Mouse (Mus musculus) heart, postnatal 0 days (tissue): ENCODE data around the gene Smc6. TPM values are rescaled to one million over a fixed set of nuclear protein-coding genes. Genes with fewer than 3 reads are reported as not detected.
A peak's percentile ranks its signal among the peaks of the same experiment; 100 is the strongest.

Source experiments
- ATAC-seq: fragments of 200-750 bp; cut with Nextera tagmentation; 2 replicates; pipeline ENCODE4 v1.8.0; 2017; ENCODE audit warnings: low read depth, moderate number of reproducible peaks, moderate library complexity; ENCODE audit not compliant: insufficient read depth
- DNase-seq: peaks from one replicate; pipeline ENCODE4 v3.0.0-alpha.2; 2016; ENCODE audit warnings: low spot score
- H3K27ac ChIP-seq: fragments of 300-500 bp; sonication (generic); 2 replicates; pipeline ENCODE4 v1.5.1; 2014; ENCODE audit warnings: low read depth, mild to moderate bottlenecking
- H3K27me3 ChIP-seq: fragments of 300-500 bp; sonication (generic); 2 replicates; pipeline ENCODE4 v1.6.1; 2014; ENCODE audit warnings: low read length, mixed read lengths; ENCODE audit not compliant: control insufficient read depth, insufficient read depth
- H3K36me3 ChIP-seq: fragments of 300-500 bp; sonication (generic); replicated peaks from 2 replicates; pipeline ENCODE4 v1.6.1; 2014; ENCODE audit warnings: low read length, mixed read lengths; ENCODE audit not compliant: control insufficient read depth, insufficient read depth
- H3K4me1 ChIP-seq: fragments of 300-500 bp; sonication (generic); 2 replicates; pipeline ENCODE4 v1.6.1; 2014; ENCODE audit warnings: antibody characterized with exemption; ENCODE audit not compliant: control insufficient read depth, insufficient read depth
- H3K4me2 ChIP-seq: fragments of 300-500 bp; sonication (generic); 2 replicates; pipeline ENCODE4 v1.6.1; 2014; ENCODE audit warnings: low read depth, mild to moderate bottlenecking, low read length, moderate library complexity
- H3K4me3 ChIP-seq: fragments of 300-500 bp; sonication (generic); 2 replicates; pipeline ENCODE4 v1.5.1; 2014; ENCODE audit warnings: low read depth, low read length
- H3K9ac ChIP-seq: fragments of 300-500 bp; sonication (generic); replicated peaks from 2 replicates; pipeline ENCODE4 v1.6.1; 2014; ENCODE audit warnings: low read depth, low read length, mixed read lengths
- H3K9me3 ChIP-seq: fragments of 300-500 bp; sonication (generic); replicated peaks from 2 replicates; pipeline ENCODE4 v1.6.1; 2016; ENCODE audit warnings: low read length; ENCODE audit not compliant: control insufficient read depth
- CTCF ChIP-seq: IDR thresholded peaks from 2 replicates; pipeline ENCODE4 v1.5.1; 2016; ENCODE audit warnings: antibody characterized with exemption, control low read depth, low read depth
- EP300 ChIP-seq: IDR thresholded peaks from 2 replicates; pipeline ENCODE4 v1.6.1; 2016; ENCODE audit warnings: antibody characterized with exemption, low read depth
- WGBS: fragments of 180-500 bp; shearing (Covaris S2); extraction: QIAGEN DNeasy Blood & Tissue Kit; methylation state at CpG from one replicate; pipeline ENCODE4 v1.1.7; 2014; 5-methylcytosine and 5-hydroxymethylcytosine counted together
- polyA plus RNA-seq: library from polyadenylated mRNA; unstranded; fragments of >200 nt; fragmentation: Nextera tagmentation; extraction: Ambion mirVana; gene quantifications from 2 replicates; pipeline ENCODE4 v1.2.1, GENCODE M21; 2015
- total RNA-seq: library from RNA; depleted of rRNA; stranded (reverse); fragments of >200 nt; gene quantifications from 2 replicates; pipeline ENCODE4 v1.2.3, GENCODE M21; 2014; ENCODE audit warnings: low replicate concordance

Smc6 gene
- total and polyA plus RNA-seq, 2 experiments from 2014 or later = 12.3 to 99.8 TPM

DNA sequence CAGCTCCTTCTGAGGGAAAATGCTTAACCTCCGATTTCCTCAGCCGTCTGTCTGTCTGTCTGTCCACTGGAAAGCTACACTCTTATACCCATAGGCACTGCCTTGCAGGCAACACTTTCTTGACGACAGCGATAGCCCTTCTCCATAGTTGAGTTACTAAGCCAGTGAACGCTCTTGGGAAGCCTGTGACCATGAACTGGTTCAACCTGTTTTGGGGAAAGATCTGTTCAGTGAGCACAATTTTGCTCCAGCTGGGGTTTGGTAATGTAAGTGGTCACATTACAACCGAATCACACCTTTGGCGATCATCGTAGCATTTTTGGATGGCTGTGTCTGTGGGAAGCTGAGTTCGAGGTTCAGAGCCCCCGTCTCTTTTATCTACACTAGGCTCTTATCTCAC is 42.6 kb upstream of the Smc6 start:
- H3K9ac ChIP-seq = no peak overlapping the region
- ATAC-seq = no peak
- no peak for DNase-seq
- H3K27me3 ChIP-seq = no peaks in the 10 kb centered on the region
- WGBS = 61% methylated on average over 10 of the region's 10 CpGs
- H3K27ac ChIP-seq = no peak overlapping the region
- peaks cover 28% of the 10 kb centered on the region; the same call in 1 of the 2 replicates for H3K4me1 ChIP-seq
- TF ChIP-seq EP300 (no peak), CTCF (no peak)
- H3K4me2 ChIP-seq = no peak overlapping the region
- H3K36me3 ChIP-seq = no peaks in the 10 kb centered on the region
- no peaks in the 10 kb centered on the region for H3K9me3 ChIP-seq
- no peak overlapping the region for H3K4me3 ChIP-seq

DNA sequence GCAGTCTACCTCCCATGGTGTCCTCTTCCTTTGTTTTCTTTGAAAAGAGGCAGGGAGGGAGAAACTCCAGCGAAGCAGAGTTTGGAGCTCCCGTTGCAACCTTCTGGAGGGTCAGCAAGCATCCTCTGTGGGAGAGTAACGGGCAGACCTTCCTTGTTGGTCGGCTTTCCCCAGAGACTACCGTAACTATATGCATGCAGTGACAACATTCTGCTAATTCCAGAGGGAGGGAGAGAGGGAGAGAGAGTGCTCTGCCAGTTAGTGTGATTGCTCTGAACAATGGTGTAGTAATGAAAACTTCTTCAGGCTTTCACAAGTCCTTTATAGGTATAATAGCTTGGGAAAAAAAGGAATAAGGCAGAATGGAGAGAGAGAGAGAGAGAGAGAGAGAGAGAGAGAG is 41.0 kb upstream of the Smc6 start:
- TF ChIP-seq CTCF (no peak), EP300 (no peak)
- H3K27ac ChIP-seq = no peak overlapping the region
- no peaks in the 10 kb centered on the region for H3K36me3 ChIP-seq
- 5% methylated on average over 5 of the region's 5 CpGs for WGBS
- H3K4me1 ChIP-seq = peaks cover 28% of the 10 kb centered on the region; the same call in 1 of the 2 replicates
- peak overlapping the region; percentile 4; the same call in 1 of the 2 replicates for H3K4me3 ChIP-seq
- 0 out of 2 replicates have a peak, but pooled peaks have one; percentile 47 for ATAC-seq
- peak; percentile 63 for DNase-seq
- no peak overlapping the region for H3K9ac ChIP-seq
- no peaks in the 10 kb centered on the region for H3K9me3 ChIP-seq
- peak overlapping the region; percentile 34 for H3K4me2 ChIP-seq
- no peaks in the 10 kb centered on the region for H3K27me3 ChIP-seq

DNA sequence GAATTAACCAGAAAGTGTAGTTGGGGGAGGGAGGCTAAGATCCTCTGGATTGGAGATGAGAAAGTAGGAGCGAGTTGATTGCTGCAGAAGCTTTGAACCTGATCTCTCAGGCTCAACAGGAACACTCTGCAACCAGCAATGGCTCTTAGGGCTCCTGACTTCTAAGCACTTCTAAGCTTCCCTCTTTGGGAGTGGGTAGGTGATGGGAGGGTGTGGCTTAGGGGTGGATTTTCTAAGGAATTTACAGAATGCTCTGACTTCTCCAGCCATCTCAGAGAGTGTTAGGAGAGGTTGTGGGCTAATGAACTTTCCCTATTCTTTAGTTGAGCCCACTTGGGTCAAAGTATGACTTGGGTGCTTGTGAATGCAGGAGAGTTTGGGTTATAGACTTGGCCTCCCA is 39.6 kb upstream of the Smc6 start:
- H3K4me1 ChIP-seq = peaks cover 28% of the 10 kb centered on the region; the same call in 1 of the 2 replicates
- H3K27ac ChIP-seq = no peak overlapping the region

DNA sequence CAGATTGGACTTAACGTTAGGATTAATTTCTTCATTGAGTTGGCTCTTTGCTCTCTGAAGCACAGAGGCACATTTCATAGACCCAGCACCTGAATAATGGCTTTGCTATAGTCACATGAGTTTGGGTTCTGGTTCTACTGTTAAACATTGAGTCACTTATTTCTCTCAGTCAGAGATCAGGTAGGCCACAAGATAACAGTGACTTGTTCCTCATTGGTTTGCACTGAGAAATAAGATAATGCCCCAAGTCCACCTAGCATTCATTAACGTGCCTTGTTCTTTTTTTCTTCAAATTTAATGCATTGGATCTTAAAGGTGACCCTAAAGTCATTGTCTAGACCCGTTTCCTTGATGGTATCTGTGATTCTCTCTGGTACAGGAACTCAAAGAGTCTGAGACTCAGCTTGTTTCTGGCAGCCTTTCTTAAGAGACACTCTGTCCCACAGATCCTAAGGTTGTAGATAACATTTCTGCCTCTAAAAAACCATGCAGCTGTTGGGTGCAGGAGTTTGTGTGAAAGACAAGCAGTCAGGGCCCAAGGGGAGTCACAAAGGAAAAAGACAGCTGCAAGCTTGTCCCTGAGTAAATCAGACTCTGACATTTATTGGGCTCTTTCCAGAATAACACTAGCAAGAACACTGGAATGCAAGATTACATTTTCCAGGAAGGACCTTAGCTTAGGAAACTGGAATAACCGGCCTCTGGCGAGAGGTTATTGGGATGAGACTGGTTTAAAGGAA is 39.0 kb upstream of the Smc6 start:
- ATAC-seq (peak; percentile 31; the same call in 1 of the 2 replicates), DNase-seq (peak; percentile 57)
- WGBS = 37% methylated on average over 5 of the region's 5 CpGs
- Histone ChIP-seq H3K4me1 (peaks cover 28% of the 10 kb centered on the region; the same call in 1 of the 2 replicates), H3K9ac (no peak overlapping the region), H3K27me3 (no peaks in the 10 kb centered on the region), H3K36me3 (no peaks in the 10 kb centered on the region), H3K9me3 (no peaks in the 10 kb centered on the region), H3K27ac (peak overlapping the region; percentile 41; the same call in 1 of the 2 replicates), H3K4me3 (no peak overlapping the region), H3K4me2 (no peak overlapping the region)
- TF ChIP-seq CTCF (no peak), EP300 (no peak)

More for the DNA sequence above, 39.6 kb upstream of the Smc6 start:
- Histone ChIP-seq H3K4me3 (no peak overlapping the region), H3K9ac (no peak overlapping the region), H3K9me3 (no peaks in the 10 kb centered on the region), H3K27me3 (no peaks in the 10 kb centered on the region), H3K36me3 (no peaks in the 10 kb centered on the region), H3K4me2 (no peak overlapping the region)
- 82% methylated on average over 1 of the region's 1 CpGs for WGBS
- no peak for DNase-seq
- TF ChIP-seq CTCF (no peak), EP300 (no peak)
- ATAC-seq = no peak

DNA sequence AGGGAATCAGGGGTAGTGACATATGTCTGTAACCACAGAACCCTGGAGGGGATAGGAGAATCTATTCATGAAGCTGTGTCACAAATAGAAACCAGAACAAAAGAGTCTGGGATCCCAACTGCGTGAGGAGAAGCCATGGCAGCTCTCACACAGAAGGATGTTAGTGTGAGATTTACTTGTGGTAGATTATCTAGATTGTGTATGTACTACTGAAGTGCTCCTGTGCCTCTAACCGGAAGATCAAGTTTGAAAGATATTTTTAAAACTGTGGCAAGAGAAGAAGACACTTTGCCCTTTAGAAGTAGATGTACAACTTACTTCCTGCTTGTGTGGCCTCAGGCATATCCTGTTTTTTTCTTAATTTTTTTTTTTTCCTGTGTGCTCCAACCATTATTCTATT is 35.4 kb upstream of the Smc6 start:
- ATAC-seq (no peak), DNase-seq (no peak)
- Histone ChIP-seq H3K27me3 (no peaks in the 10 kb centered on the region), H3K9me3 (no peaks in the 10 kb centered on the region), H3K27ac (no peak overlapping the region), H3K9ac (no peak overlapping the region), H3K4me3 (no peak overlapping the region), H3K36me3 (no peaks in the 10 kb centered on the region), H3K4me2 (no peak overlapping the region), H3K4me1 (peaks cover 19% of the 10 kb centered on the region; the same call in 1 of the 2 replicates)
- no peak for TF ChIP-seq CTCF
- no peak for TF ChIP-seq EP300
- 42% methylated on average over 2 of the region's 2 CpGs for WGBS
